Mouse (Mus musculus): ENCODE data around the gene Il21. TPM values are rescaled to one million over a fixed set of nuclear protein-coding genes. Genes with fewer than 3 reads are reported as not detected.

Il21 gene
- 0.23 TPM in 1 of 2 replicates, not detected in the other for total RNA-seq (2017)

GRCm38 (mm10) chr3:37232586-37233222 lies at the start of gene Il21:
TSS of gene Il21 (minus strand) at chr3:37232636.
- ATAC-seq (ENCODE audit: extremely low read depth, insufficient number of reproducible peaks, low FRiP score, poor library complexity, severe bottlenecking), result no peak

- ATAC-seq (ENCODE audit: extremely low read depth, insufficient number of reproducible peaks, low FRiP score, poor library complexity, severe bottlenecking), result peak; percentile 75
Observed at GRCm38 (mm10) chr3:37280871-37281270, 48.4 kb upstream of the Il21 start.

GRCm38 (mm10) chr3:37280221-37280620 lies 47.8 kb upstream of the Il21 start:
- no peak for ATAC-seq (ENCODE audit: extremely low read depth, insufficient number of reproducible peaks, low FRiP score, poor library complexity, severe bottlenecking)

GRCm38 (mm10) chr3:37274661-37275060 lies 42.2 kb upstream of the Il21 start:
- no peak for ATAC-seq (ENCODE audit: extremely low read depth, insufficient number of reproducible peaks, low FRiP score, poor library complexity, severe bottlenecking)

- no peak for ATAC-seq (ENCODE audit: extremely low read depth, insufficient number of reproducible peaks, low FRiP score, poor library complexity, severe bottlenecking)
Observed at GRCm38 (mm10) chr3:37273092-37273491, 40.7 kb upstream of the Il21 start.

- ATAC-seq (ENCODE audit: extremely low read depth, insufficient number of reproducible peaks, low FRiP score, poor library complexity, severe bottlenecking), result peak; percentile 73; the same call in 1 of the 2 replicates
Observed at GRCm38 (mm10) chr3:37271209-37271608, 38.8 kb upstream of the Il21 start.

GRCm38 (mm10) chr3:37269926-37270325 lies 37.5 kb upstream of the Il21 start:
- ATAC-seq (ENCODE audit: extremely low read depth, insufficient number of reproducible peaks, low FRiP score, poor library complexity, severe bottlenecking), result no peak

- no peak for ATAC-seq (ENCODE audit: extremely low read depth, insufficient number of reproducible peaks, low FRiP score, poor library complexity, severe bottlenecking)
Observed at GRCm38 (mm10) chr3:37268338-37268737, 35.9 kb upstream of the Il21 start.

GRCm38 (mm10) chr3:37259331-37259999 lies 27.0 kb upstream of the Il21 start:
- no peak for ATAC-seq (ENCODE audit: extremely low read depth, insufficient number of reproducible peaks, low FRiP score, poor library complexity, severe bottlenecking)

GRCm38 (mm10) chr3:37257776-37258175 lies 25.3 kb upstream of the Il21 start:
- ATAC-seq (ENCODE audit: extremely low read depth, insufficient number of reproducible peaks, low FRiP score, poor library complexity, severe bottlenecking), result no peak

- no peak for ATAC-seq (ENCODE audit: extremely low read depth, insufficient number of reproducible peaks, low FRiP score, poor library complexity, severe bottlenecking)
Observed at GRCm38 (mm10) chr3:37250967-37251366, 18.5 kb upstream of the Il21 start.

- ATAC-seq (ENCODE audit: extremely low read depth, insufficient number of reproducible peaks, low FRiP score, poor library complexity, severe bottlenecking), result no peak
Observed at GRCm38 (mm10) chr3:37235025-37235424, 2.6 kb upstream of the Il21 start.

GRCm38 (mm10) chr3:37231153-37231552 lies 1.3 kb downstream of the Il21 start:
- no peak for ATAC-seq (ENCODE audit: extremely low read depth, insufficient number of reproducible peaks, low FRiP score, poor library complexity, severe bottlenecking)

GRCm38 (mm10) chr3:37229082-37229829 lies 3.2 kb downstream of the Il21 start:
- no peak for ATAC-seq (ENCODE audit: extremely low read depth, insufficient number of reproducible peaks, low FRiP score, poor library complexity, severe bottlenecking)

GRCm38 (mm10) chr3:37225124-37225523 lies 7.3 kb downstream of the Il21 start:
- no peak for ATAC-seq (ENCODE audit: extremely low read depth, insufficient number of reproducible peaks, low FRiP score, poor library complexity, severe bottlenecking)

GRCm38 (mm10) chr3:37219071-37219470 lies 13.4 kb downstream of the Il21 start:
- no peak for ATAC-seq (ENCODE audit: extremely low read depth, insufficient number of reproducible peaks, low FRiP score, poor library complexity, severe bottlenecking)

GRCm38 (mm10) chr3:37205226-37205800 lies 27.1 kb downstream of the Il21 start:
- ATAC-seq (ENCODE audit: extremely low read depth, insufficient number of reproducible peaks, low FRiP score, poor library complexity, severe bottlenecking), result 0 out of 2 replicates have a peak, but pooled peaks have one; percentile 15

- no peak for ATAC-seq (ENCODE audit: extremely low read depth, insufficient number of reproducible peaks, low FRiP score, poor library complexity, severe bottlenecking)
Observed at GRCm38 (mm10) chr3:37204556-37204955, 27.9 kb downstream of the Il21 start.

GRCm38 (mm10) chr3:37203984-37204428 lies 28.4 kb downstream of the Il21 start:
- peak; percentile 90 for ATAC-seq (ENCODE audit: extremely low read depth, insufficient number of reproducible peaks, low FRiP score, poor library complexity, severe bottlenecking)
